Mouse (Mus musculus): ENCODE results near the gene Setd1a. TPM values are rescaled to one million over a fixed set of nuclear protein-coding genes. Genes with fewer than 3 reads are reported as not detected.
"Not testable (repeated sequence)": the region's sequence is repeated elsewhere in the genome, so short reads cannot be mapped to it uniquely, and the experiment has no call there.

The Setd1a gene
- polyA plus RNA-seq, 2 experiments = 5.7 to 10.5 TPM

DNA sequence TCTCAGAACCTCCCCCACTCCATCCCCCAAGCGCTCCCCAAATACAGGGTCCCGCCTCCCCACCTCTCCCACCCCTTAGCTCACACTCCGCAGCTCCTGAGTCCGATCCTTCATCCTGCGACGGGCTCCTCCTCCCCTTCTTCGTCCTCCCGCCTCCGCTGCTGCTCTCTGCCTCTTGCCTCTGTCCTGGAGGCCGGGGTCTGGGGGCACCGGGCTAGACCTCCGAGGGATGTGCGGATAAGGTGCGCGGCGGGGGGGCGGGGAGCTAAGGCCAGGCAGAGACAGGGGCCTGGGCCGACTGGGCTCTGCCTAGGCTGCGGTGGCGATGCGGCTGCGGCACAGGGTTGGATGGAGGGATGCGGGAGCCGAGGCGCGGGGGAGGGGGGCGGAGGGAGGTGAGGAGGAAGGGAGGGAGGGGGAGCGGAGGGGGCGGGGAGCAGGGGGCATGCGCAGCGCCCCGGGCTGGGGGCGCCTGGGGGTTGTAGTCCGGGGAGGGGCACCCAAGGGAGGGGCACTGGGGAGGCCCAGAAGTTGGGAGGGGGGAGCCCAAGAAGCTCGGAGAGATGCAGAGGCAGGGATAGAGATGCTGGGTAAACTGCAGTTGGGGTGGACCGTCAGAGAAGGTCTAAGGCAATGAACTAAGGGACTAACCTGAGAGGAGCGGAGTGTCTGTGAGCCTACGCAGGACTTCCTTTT lies 47.9 kb downstream of the Setd1a start, which contains the start of the genes Stx4a and Stx1b:
Gene Stx4a, plus strand, starts transcription at position 119 of the 696 bp plus-strand sequence.
Gene Stx1b, minus strand, starts transcription at position 374 of the 696 bp plus-strand sequence.
- Histone ChIP-seq H3K4me3 (ENCODE audit: insufficient read depth in 1 of 2, low read depth in 2 of 2, low read length in 2 of 2) (peak within 1 kb of the TSS; percentile 14 to 19), H3K4me2 (ENCODE audit: low read depth) (peak within 1 kb of the TSS; percentile 45), H3K27me3 (ENCODE audit: control insufficient read depth, insufficient read depth, low read length) (no peaks in the 10 kb centered on the region; the same call in 1 of the 2 replicates), H3K36me3 (replicated peaks; ENCODE audit: control insufficient read depth, insufficient read depth, low read depth) (no peaks in the 10 kb centered on the region), H3K9me3 (ENCODE audit: control insufficient read depth, low read length) (no peaks in the 10 kb centered on the region), H3K4me1 (replicated peaks; ENCODE audit: control insufficient read depth in 2 of 2, insufficient read depth in 2 of 2, low read length in 1 of 2) (no peaks in the 10 kb centered on the region), H3K27ac (no peak within 1 kb of the TSS), H3K9ac (replicated peaks) (no peak within 1 kb of the TSS)
- WGBS (ENCODE audit: insufficient replicate concordance) = 13% methylated on average over 37 of the region's 38 CpGs
- TF ChIP-seq EP300 (IDR thresholded peaks at IDR 0.05; ENCODE audit: low read depth) (no peak), CTCF (IDR thresholded peaks at IDR 0.05; ENCODE audit: low read depth) (no peak)
- DNase-seq (ENCODE audit: low read depth in 3 of 3, low spot score in 3 of 3) = no peak
- ATAC-seq (ENCODE audit: insufficient read depth) = no peak

DNA sequence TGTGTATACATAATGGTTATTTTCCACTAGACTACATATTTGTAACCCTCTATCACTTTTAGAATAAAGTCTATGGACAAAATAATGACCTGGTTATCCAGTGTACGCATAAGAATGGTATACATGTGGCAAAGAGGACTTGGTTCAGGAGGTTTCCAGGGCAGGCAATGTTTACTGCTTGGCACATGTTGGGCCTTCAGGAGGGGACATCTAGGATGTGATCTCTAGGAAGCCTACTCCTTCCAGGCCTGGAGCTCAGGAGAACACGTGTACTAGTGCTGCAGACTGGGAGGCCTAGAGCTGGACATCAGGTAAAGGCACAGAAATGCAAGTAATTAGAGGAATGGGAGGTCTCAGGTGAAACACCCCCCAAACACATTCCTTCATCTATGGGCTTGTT lies 59.1 kb downstream of the Setd1a start:
- no peak for TF ChIP-seq CTCF (IDR thresholded peaks at IDR 0.05; ENCODE audit: low read depth)
- TF ChIP-seq EP300 (IDR thresholded peaks at IDR 0.05; ENCODE audit: low read depth) = no peak
- WGBS (ENCODE audit: insufficient replicate concordance) = 70% methylated on average over 2 of the region's 2 CpGs
- no peak overlapping the region for H3K4me2 ChIP-seq (ENCODE audit: low read depth)
- H3K4me3 ChIP-seq (ENCODE audit: insufficient read depth in 1 of 2, low read depth in 2 of 2, low read length in 2 of 2) = no peak overlapping the region
- no peaks in the 10 kb centered on the region for H3K27me3 ChIP-seq (ENCODE audit: control insufficient read depth, insufficient read depth, low read length)
- no peaks in the 10 kb centered on the region for H3K9me3 ChIP-seq (ENCODE audit: control insufficient read depth, low read length)
- DNase-seq (ENCODE audit: low read depth in 3 of 3, low spot score in 3 of 3) = no peak
- peaks cover under 1% of the 10 kb centered on the region in 2 experiments; a peak in 3 of 4 replicates for H3K4me1 ChIP-seq (replicated peaks; ENCODE audit: control insufficient read depth in 2 of 2, insufficient read depth in 2 of 2, low read length in 1 of 2)
- ATAC-seq (ENCODE audit: insufficient read depth) = no peak
- H3K9ac ChIP-seq (replicated peaks) = no peak overlapping the region
- no peak overlapping the region for H3K27ac ChIP-seq
- H3K36me3 ChIP-seq (replicated peaks; ENCODE audit: control insufficient read depth, insufficient read depth, low read depth) = no peaks in the 10 kb centered on the region

DNA sequence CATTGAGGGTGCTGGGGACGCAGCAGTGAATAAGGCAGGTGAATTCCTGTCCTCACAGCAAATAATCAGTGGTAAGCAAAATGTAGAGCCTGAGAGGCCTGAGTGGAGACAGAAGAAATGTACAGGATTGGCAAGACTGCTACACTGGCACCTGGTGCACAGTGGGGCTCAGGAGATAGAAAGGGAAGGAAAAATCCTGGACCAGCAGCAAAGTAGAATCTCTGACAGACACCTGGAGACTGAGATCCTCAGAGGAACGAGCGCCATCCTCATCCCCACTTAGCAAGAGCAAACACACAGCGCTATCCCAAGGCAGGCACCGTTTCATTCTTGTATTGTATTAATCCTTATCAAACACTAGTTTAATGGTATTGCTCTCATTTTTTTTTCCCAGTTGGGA lies 61.0 kb downstream of the Setd1a start:
- H3K27ac ChIP-seq = no peak overlapping the region
- no peaks in the 10 kb centered on the region for H3K27me3 ChIP-seq (ENCODE audit: control insufficient read depth, insufficient read depth, low read length)
- no peak overlapping the region for H3K4me2 ChIP-seq (ENCODE audit: low read depth)
- TF ChIP-seq EP300 (IDR thresholded peaks at IDR 0.05; ENCODE audit: low read depth) (no peak), CTCF (IDR thresholded peaks at IDR 0.05; ENCODE audit: low read depth) (no peak)
- ATAC-seq (ENCODE audit: insufficient read depth) (no peak), DNase-seq (ENCODE audit: low read depth in 3 of 3, low spot score in 3 of 3) (no peak)
- WGBS (ENCODE audit: insufficient replicate concordance) = 86% methylated on average over 5 of the region's 5 CpGs
- no peaks in the 10 kb centered on the region for H3K9me3 ChIP-seq (ENCODE audit: control insufficient read depth, low read length)
- no peak overlapping the region for H3K4me3 ChIP-seq (ENCODE audit: insufficient read depth in 1 of 2, low read depth in 2 of 2, low read length in 2 of 2)
- H3K36me3 ChIP-seq (replicated peaks; ENCODE audit: control insufficient read depth, insufficient read depth, low read depth) = no peaks in the 10 kb centered on the region
- no peak overlapping the region for H3K9ac ChIP-seq (replicated peaks)
- H3K4me1 ChIP-seq (replicated peaks; ENCODE audit: control insufficient read depth in 2 of 2, insufficient read depth in 2 of 2, low read length in 1 of 2) = peaks cover 7 to 8% of the 10 kb centered on the region in 2 experiments

DNA sequence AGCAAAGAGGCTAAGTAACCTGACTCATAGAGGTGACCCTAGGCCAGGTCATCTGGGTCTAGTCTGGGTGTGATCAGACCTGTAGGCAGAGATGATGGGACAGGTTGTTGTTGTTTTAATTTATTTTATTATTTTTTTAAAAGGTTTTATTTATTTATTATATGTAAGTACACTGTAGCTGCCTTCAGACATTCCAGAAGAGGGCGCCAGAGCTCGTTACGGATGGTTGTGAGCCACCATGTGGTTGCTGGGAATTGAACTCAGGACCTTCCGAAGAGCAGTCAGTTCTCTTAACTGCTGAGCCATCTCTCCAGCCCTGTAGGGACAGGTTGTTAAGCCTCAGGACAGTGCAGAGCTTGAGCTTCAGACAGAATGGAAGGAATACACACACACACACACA lies 61.4 kb downstream of the Setd1a start:
- 72% methylated on average over 4 of the region's 4 CpGs for WGBS (ENCODE audit: insufficient replicate concordance)
- ATAC-seq (ENCODE audit: insufficient read depth); H3K27me3 ChIP-seq (ENCODE audit: control insufficient read depth, insufficient read depth, low read length); H3K36me3 ChIP-seq (replicated peaks; ENCODE audit: control insufficient read depth, insufficient read depth, low read depth); H3K9ac ChIP-seq (replicated peaks); H3K27ac ChIP-seq; DNase-seq (ENCODE audit: low read depth in 3 of 3, low spot score in 3 of 3); H3K4me2 ChIP-seq (ENCODE audit: low read depth); H3K4me3 ChIP-seq (ENCODE audit: insufficient read depth in 1 of 2, low read depth in 2 of 2, low read length in 2 of 2); H3K9me3 ChIP-seq (ENCODE audit: control insufficient read depth, low read length): not testable (repeated sequence)
- peaks cover 9 to 10% of the 10 kb centered on the region in 2 experiments for H3K4me1 ChIP-seq (replicated peaks; ENCODE audit: control insufficient read depth in 2 of 2, insufficient read depth in 2 of 2, low read length in 1 of 2)

DNA sequence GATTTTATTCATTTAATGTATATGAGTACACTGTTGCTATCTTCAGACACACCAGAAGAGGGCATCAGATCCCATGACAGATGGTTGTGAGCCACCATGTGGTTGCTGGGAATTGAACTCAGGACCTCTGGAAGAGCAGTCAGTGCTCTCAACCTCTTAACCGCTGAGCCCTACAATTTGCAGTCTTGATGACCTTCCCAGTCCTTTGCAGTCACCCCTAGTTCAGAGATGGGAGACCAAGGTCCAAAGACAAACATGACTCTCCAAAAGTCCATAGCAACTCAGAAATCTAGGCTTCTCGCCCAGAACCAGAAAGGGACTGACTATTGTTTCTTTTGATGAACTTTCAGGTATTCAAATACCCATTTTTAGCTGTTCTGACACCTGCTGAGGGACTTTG lies 63.6 kb downstream of the Setd1a start:
- not testable (repeated sequence) for H3K9me3 ChIP-seq (ENCODE audit: control insufficient read depth, low read length); H3K4me2 ChIP-seq (ENCODE audit: low read depth); DNase-seq (ENCODE audit: low read depth in 3 of 3, low spot score in 3 of 3); H3K27ac ChIP-seq; H3K27me3 ChIP-seq (ENCODE audit: control insufficient read depth, insufficient read depth, low read length); H3K4me3 ChIP-seq (ENCODE audit: insufficient read depth in 1 of 2, low read depth in 2 of 2, low read length in 2 of 2); H3K36me3 ChIP-seq (replicated peaks; ENCODE audit: control insufficient read depth, insufficient read depth, low read depth); H3K9ac ChIP-seq (replicated peaks); ATAC-seq (ENCODE audit: insufficient read depth)
- WGBS (ENCODE audit: insufficient replicate concordance) = 75% methylated on average over 2 of the region's 2 CpGs
- H3K4me1 ChIP-seq (replicated peaks; ENCODE audit: control insufficient read depth in 2 of 2, insufficient read depth in 2 of 2, low read length in 1 of 2) = peaks cover 9 to 10% of the 10 kb centered on the region in 2 experiments
